Mouse (Mus musculus): ENCODE measurements at regions not wholly inside any gene's neighbourhood (a gene's known extent, or its start where the extent isn't known, plus 50 kb on each side); places are given as distances from the start of the nearest gene placed in this dataset.

- DNase-seq (ENCODE audit: low spot score in 2 of 2), result no peak
Measured at GRCm38 (mm10) chr1:142403602-142404001, 1236.9 kb upstream of the B3galt2 start.

GRCm38 (mm10) chr1:142422711-142423110, 1217.8 kb upstream of the B3galt2 start:
- no peak for DNase-seq (ENCODE audit: low spot score in 2 of 2)

- DNase-seq (ENCODE audit: low spot score in 2 of 2), result no peak
Measured at GRCm38 (mm10) chr1:142433300-142433699, 1207.2 kb upstream of the B3galt2 start.

GRCm38 (mm10) chr1:142441592-142441991, 1198.9 kb upstream of the B3galt2 start:
- DNase-seq (ENCODE audit: low spot score in 2 of 2), result peak in 1 of 2 experiments; percentile 37

GRCm38 (mm10) chr1:142468235-142468634, 1172.2 kb upstream of the B3galt2 start:
- DNase-seq (ENCODE audit: low spot score in 2 of 2), result no peak

- DNase-seq (ENCODE audit: low spot score in 2 of 2), result no peak
Measured at GRCm38 (mm10) chr1:142470114-142470513, 1170.3 kb upstream of the B3galt2 start.
